Mouse (Mus musculus) brain, adult 2 months (tissue): ENCODE results near the gene Arl6.

Experiments
- DNase-seq: peaks from one replicate; pipeline ENCODE4 v3.0.0; 2011; ENCODE audit warnings: low read depth, low spot score

Arl6 gene

GRCm38 (mm10) chr16:59587816-59588215 is 51.4 kb downstream of the Arl6 start:
- no peak for DNase-seq

- DNase-seq, result no peak
Observed at GRCm38 (mm10) chr16:59586911-59587310, 52.3 kb downstream of the Arl6 start.

DNA sequence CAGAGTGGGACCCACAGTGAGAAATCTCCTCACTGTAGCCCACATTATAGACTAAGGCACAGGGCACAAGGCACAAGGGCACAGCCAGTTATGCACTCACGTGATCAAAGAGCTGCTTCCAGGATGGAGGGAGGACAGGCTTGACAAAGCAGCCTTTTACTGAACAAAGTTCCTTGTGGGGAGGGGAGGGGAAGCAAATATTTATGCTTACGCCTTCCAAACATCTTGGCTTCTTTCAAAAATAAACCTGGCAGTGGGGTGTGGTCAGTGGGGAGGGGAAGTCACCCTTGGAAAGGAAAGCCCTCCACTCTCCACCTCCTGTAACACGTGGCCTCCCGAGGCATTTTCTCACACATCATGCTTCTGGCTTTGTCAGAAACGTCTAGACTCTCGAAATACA is 52.9 kb downstream of the Arl6 start:
- peak; percentile 41 for DNase-seq

- no peak for DNase-seq
Observed at GRCm38 (mm10) chr16:59585706-59586244, 53.4 kb downstream of the Arl6 start.

- DNase-seq, result no peak
Observed at GRCm38 (mm10) chr16:59583515-59583914, 55.7 kb downstream of the Arl6 start.

DNA sequence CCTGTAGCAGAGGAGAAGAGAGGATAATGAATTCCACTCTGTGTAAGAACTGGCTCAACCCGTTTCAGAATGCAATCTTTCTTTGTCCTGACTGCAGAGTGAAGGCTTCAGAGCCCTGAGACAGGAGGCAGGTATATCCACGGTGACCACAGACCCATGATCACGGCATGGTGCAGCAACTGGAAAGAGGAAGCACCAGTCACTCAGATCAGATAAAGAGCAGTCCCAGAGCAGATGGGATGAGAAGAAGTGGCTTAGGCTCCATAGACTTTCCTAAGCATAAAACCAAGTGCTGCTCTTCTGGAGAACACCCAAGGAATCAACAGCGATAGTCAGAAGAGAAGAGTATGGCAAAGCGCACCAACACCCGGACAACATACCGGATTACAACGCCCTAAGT is 60.0 kb downstream of the Arl6 start:
- DNase-seq, result no peak

GRCm38 (mm10) chr16:59573961-59574360 is 65.2 kb downstream of the Arl6 start:
- no peak for DNase-seq

DNA sequence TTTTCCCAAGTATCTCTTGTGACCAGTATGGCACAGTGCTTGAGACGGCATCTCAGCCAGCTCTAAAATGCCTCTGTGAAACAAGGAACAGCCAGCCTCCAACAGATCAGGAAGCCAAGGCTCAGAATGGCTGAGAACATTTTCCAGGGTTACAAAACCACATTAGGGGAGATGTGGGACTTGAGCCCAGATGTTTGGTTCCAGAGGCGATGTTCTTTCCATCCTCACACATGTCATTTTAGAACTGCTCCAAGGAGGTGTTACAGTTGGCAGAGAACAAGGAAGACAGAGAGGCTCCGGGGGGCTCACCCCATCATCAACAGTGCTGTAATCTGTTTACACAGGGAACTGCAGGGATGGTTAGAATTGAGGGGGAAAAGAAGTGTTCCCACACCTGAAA is 66.5 kb downstream of the Arl6 start:
- DNase-seq, result no peak

DNA sequence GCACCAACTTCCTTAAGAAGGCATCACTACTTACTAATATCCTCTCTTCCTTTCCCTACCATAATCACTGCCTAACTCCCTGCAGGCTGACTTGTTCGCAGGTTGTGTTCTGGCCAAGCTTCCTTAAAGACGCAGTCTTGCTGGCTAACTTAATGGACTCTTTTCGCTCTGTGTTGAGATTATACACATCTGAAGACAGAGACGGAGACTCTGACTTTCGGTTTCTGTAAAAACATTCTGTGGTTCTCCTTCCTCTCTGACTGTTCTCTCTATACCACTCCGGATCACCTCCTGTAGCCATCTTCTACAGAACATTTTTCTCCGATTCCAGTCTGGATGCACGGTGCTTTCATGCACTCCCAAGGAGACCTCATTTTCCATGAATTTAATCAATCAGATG is 68.4 kb downstream of the Arl6 start:
- DNase-seq, result no peak

- DNase-seq, result no peak
Observed at GRCm38 (mm10) chr16:59569837-59570236, 69.4 kb downstream of the Arl6 start.

GRCm38 (mm10) chr16:59567721-59568381 is 71.3 kb downstream of the Arl6 start:
- peak; percentile 37 for DNase-seq

DNA sequence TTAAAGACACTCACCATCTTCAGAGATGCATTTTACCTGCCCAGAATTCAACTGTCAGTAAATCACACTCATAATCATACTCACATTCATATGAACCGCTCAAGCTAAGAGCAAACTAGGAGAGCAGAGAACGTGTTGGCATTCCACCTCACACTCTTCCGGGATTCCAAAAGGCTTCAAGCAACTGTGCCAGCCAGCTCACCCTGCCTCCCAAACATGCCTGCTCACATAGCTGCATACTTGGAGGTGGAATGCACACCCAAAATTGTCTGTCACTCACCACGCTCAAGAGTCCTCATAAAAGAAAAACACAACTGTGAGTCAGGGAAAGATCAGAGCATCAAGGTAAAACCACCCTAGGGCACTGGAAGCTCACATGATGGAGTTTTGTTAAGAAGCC is 72.8 kb downstream of the Arl6 start:
- peak; percentile 36 for DNase-seq

DNA sequence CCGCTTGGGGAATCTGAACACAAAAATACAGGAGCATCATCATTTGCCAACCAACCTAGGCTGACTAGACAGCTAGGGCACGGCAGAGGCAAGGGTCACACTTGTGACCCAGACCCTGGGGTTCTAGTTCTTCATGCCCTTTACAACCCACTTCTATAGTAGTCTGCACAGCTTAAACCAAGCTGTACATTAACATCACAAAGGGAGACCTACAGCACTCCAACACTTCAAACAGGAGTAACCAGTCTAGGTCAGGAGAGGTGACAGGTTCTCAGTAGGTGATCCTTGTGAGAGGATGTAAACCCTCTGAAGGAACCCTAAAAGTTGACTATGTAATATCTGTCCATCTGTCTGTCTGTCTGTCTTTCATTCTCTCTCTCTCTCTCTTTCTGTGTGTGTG is 73.6 kb downstream of the Arl6 start:
- no peak for DNase-seq

- DNase-seq, result no peak
Observed at GRCm38 (mm10) chr16:59564025-59564424, 75.2 kb downstream of the Arl6 start.
